Mouse (Mus musculus) subcutaneous adipose tissue, adult 2 months (tissue): ENCODE results near the gene Grm6. TPM values are rescaled to one million over a fixed set of nuclear protein-coding genes. Genes with fewer than 3 reads are reported as not detected.

Experiments
- polyA plus RNA-seq: library from polyadenylated mRNA; depleted of rRNA; stranded (reverse); fragments of >200 nt; gene quantifications from 2 replicates; pipeline ENCODE4 v1.2.3, GENCODE M21; 2012; ENCODE audit warnings: low replicate concordance; rRNA removed

Grm6 gene
- not detected in 2 replicates for polyA plus RNA-seq

DNA sequence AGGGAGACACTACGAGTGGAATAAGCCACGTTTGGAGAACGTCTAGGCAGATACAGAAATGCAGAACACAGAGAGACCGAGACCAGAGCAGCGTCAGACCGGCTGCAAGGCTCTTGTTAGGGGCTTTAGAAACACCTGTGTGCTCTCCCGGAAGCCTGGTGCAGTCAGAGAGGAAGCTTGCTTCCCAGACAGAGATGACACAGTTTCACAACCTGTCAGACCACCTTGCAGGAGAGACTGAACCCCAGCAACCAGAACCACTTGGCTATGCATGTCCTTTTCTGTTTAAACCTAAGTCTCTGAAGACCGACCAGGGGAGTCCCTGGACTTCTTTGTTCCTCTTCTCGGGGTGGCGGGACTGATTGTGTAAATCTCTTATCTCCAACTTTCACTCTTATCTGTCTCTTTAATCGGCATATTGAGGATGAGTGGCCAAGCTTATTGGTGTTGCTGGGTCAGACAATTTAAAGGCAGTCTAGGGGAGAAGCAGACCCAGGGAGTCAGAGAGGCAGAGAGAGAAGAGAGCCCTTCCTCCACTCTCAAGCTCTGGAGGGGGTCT is at the start of gene Grm6:
TSS of gene Grm6 (plus strand) at position 509 of the 559 bp plus-strand sequence.

DNA sequence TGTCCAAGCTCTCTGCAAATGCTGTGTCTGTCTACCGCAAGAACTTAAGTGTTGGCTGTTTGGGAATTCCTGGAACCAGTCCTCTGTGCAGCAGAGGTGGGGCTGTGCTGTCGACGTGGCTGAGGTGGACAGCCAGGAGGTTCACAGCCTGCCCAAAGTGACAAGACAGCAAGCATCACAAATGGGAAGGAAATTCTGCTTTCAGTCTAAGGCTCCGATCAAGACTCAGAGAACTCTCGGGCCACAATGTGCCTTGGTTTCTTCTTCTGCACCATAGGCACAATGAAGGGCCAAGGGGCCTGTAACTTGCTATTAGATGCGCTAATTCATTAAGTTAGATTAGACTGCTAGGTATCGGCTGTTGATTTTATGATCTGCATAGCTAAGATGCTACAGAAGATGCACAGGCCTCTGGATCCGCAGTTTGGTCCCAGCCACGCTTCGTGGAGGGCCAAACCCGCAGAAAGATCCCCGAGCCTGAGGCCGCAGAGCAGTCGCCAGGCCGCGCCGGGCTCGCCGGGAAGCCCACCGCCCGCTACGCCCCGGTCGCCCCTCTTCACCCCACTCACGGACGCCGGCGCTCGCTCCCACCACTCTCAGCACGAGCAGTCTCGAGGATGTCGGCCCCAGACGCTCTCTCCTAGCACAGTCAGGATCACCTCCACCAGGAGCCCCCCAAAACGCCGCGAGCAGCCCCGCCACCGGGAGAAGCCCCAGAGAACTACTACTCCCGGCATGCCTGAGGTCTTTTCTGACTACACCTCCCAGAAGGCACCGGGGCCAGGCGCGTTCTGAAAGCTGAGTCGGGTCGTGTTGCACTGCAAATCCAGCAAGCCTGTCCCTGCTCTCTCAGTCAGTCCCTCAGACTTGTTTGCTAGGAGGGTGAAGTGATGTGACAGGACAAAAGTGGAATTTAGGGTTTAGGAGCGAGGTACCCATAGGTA is 23.2 kb upstream of the Grm6 start, which contains the start of gene Zfp354c:
TSS of gene Zfp354c (minus strand) at position 715 of the 944 bp plus-strand sequence.

DNA sequence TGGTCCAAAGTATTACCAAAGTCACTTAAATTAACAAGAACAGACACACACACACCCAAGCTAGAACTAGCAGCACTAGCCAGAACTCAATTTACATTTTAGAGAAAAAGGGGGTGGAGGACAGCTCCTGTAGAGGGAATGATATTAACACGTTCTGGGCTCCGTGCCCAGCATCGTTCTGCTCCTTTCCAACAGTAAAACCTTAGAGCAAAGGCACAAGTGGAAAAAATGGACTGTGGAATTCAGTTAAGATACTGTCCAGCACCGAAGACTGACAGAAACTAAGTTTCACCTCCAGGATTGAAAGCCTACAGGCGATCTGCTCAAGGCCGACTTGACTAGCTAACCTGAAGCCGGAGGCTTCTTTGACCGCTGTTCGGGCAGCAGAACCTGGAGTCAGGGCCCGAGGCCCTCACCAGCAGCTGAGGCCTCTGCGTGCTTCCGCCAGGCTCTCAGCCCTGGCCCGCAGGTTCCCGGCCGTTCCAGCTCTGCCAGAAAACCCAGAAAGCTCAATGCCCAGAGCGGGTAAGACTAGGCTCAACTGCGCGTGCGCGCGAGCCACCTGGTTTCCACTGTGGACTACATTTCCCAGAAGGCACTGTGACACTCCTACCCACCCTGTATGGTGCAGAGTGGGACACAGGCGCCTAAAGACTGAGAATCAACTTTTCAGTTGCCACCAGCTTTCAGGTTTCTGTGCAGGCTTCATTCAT is 9.3 kb upstream of the Grm6 start, which contains the start of gene Zfp879:
TSS of gene Zfp879 (minus strand) at position 530 of the 713 bp plus-strand sequence.

DNA sequence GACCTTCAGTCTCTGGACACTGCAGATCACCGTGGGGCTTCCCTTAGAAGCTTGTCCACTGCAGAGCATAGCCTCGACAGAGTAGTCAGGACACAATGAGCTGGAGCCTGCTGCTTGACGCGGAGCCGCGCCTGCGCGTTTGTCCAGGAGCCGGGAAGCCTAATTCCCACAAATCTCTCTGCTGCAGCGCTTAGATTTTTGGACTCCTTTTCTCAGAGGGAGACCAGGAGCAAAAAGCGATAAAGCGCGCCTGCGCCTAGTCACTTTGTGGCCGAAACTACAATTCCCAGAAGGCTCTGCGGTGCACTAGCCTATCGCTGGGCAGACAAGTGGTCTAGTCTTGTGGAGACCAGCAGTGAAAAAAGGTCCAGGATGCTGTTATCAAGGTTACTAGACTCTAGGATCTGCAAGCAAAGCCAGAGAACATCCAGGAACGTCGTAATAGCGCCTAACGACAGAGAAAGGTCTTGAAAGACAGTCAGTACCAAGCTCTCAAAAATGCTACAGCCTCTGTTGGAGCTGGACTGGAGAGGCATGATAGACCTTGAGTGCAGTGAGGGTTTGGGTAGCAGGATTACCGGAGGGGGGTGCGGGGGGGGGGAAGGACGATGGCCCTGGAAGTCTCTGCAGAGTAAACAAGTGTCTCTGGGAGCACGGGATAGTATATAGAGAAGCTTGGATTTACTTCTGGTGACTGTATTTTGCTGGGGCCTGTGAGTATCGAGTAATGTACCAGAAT is 37.1 kb downstream of the Grm6 start, which contains the start of gene Zfp454:
TSS of gene Zfp454 (minus strand) at position 262 of the 739 bp plus-strand sequence.

Other genes with a start within 250 kb of the Grm6 start
- gene Adamts2, start 248.6 kb upstream of the Grm6 start, polyA plus RNA-seq: 64.4 and 76.1 TPM in 2 replicates
- 1.2 and 9.9 TPM in 2 replicates for gene Zfp354c, start 23.0 kb upstream of the Grm6 start, polyA plus RNA-seq
- 0.26 and 0.99 TPM in 2 replicates for gene Zfp879, start 9.1 kb upstream of the Grm6 start, polyA plus RNA-seq
- gene Zfp454, start 37.0 kb downstream of the Grm6 start, polyA plus RNA-seq: 0.63 and 3.4 TPM in 2 replicates
- 2.9 TPM in 2 replicates for gene Zfp2, start 65.5 kb downstream of the Grm6 start, polyA plus RNA-seq
- 0.71 and 0.82 TPM in 2 replicates for gene Zfp354b, start 80.9 kb downstream of the Grm6 start, polyA plus RNA-seq
- gene 4933414I15Rik, start 93.1 kb downstream of the Grm6 start, polyA plus RNA-seq: not detected in 2 replicates
- gene Prop1, start 103.1 kb downstream of the Grm6 start, polyA plus RNA-seq: 0.40 TPM in 1 of 2 replicates, not detected in the other
- not detected in 2 replicates for gene Olfr1378, start 115.8 kb downstream of the Grm6 start, polyA plus RNA-seq
- gene Olfr1377, start 131.3 kb downstream of the Grm6 start, polyA plus RNA-seq: not detected in 2 replicates
- gene Olfr51, start 152.9 kb downstream of the Grm6 start, polyA plus RNA-seq: not detected in 2 replicates
- not detected in 2 replicates for gene Olfr54, start 163.6 kb downstream of the Grm6 start, polyA plus RNA-seq
- gene Olfr1375, start 197.4 kb downstream of the Grm6 start, polyA plus RNA-seq: not detected in 2 replicates
- gene Zfp354a, start 208.6 kb downstream of the Grm6 start, polyA plus RNA-seq: 3.0 and 3.9 TPM in 2 replicates